ENCODE assay signal across 9 mouse cellular contexts in genomic region chr7:24480121-24480941, GRCm38 (mm10). TPM values are rescaled to one million over a fixed set of nuclear protein-coding genes. Genes with fewer than 3 reads are reported as not detected.
DNase-seq lines count a peak whose midpoint lies in the region; ATAC-seq and TF ChIP-seq lines count a peak whose summit lies in the region.
"Had no signal": no experiment of that assay in that cellular context is flagged by ENCODE, and none has a peak within 500 bp of the region (broad histone marks: within the 10 kb centered on the region; RNA-seq: fewer than 3 reads in every experiment).

No protein-coding gene starts in this region.

- no peak for DNase-seq in heart, postnatal 4 days
- no peak for DNase-seq in embryonic facial prominence, embryonic 10.5 days (ENCODE audit: low spot score)
- no peak for DNase-seq in hindbrain, embryonic 14.5 days (ENCODE audit: low spot score)
- no peak for DNase-seq in embryo, embryonic 10.5 days (ENCODE audit: low spot score)
- DNase-seq in lung, postnatal 14 days = no peak
- no peak for DNase-seq in cerebellum, postnatal 4 days (ENCODE audit: low spot score in 2 of 2)
- DNase-seq: thymus, adult 18-20 months had no signal

- H3K9me3 ChIP-seq in heart, embryonic 15.5 days (replicated peaks) = no peaks in the 10 kb centered on the region
- H3K9me3 ChIP-seq in embryonic facial prominence, embryonic 10.5 days = no peaks in the 10 kb centered on the region
- no peaks in the 10 kb centered on the region for H3K9me3 ChIP-seq in hindbrain, embryonic 14.5 days (ENCODE audit: control insufficient read depth, low read length)

- TF ChIP-seq CTCF in olfactory bulb, adult 2 months (IDR thresholded peaks at IDR 0.05; ENCODE audit: insufficient read depth, low read depth, low read length) = no peak

- TF ChIP-seq POLR2A in olfactory bulb, adult 2 months (IDR thresholded peaks at IDR 0.05; ENCODE audit: insufficient read depth, low read depth, low read length) = no peak

- peaks cover 14% of the 10 kb centered on the region for H3K4me1 ChIP-seq in heart, embryonic 15.5 days (replicated peaks)
- H3K4me1 ChIP-seq in embryonic facial prominence, embryonic 10.5 days = peaks cover 26% of the 10 kb centered on the region
- peaks cover 42% of the 10 kb centered on the region for H3K4me1 ChIP-seq in hindbrain, embryonic 14.5 days (replicated peaks; ENCODE audit: control insufficient read depth, insufficient read depth, low read length)
- peaks cover 20% of the 10 kb centered on the region for H3K4me1 ChIP-seq in olfactory bulb, adult 2 months (ENCODE audit: control insufficient read depth, insufficient read depth, low read length)

- H3K36me3 ChIP-seq in heart, embryonic 15.5 days = no peaks in the 10 kb centered on the region
- no peaks in the 10 kb centered on the region for H3K36me3 ChIP-seq in embryonic facial prominence, embryonic 10.5 days (replicated peaks)
- no peaks in the 10 kb centered on the region for H3K36me3 ChIP-seq in hindbrain, embryonic 14.5 days (replicated peaks; ENCODE audit: control insufficient read depth, insufficient read depth)

- 55% methylated on average over 18 of the region's 18 CpGs for WGBS in heart, embryonic 15.5 days
- 68% methylated on average over 18 of the region's 18 CpGs for WGBS in embryonic facial prominence, embryonic 10.5 days
- 53% methylated on average over 18 of the region's 18 CpGs for WGBS in hindbrain, embryonic 14.5 days
- 32% methylated on average over 18 of the region's 18 CpGs for WGBS in olfactory bulb, adult 2 months

- H3K27me3 ChIP-seq in heart, embryonic 15.5 days = peaks cover 64% of the 10 kb centered on the region
- peaks cover 69% of the 10 kb centered on the region for H3K27me3 ChIP-seq in embryonic facial prominence, embryonic 10.5 days (replicated peaks; ENCODE audit: low read depth, poor library complexity, severe bottlenecking)
- no peaks in the 10 kb centered on the region for H3K27me3 ChIP-seq in hindbrain, embryonic 14.5 days (ENCODE audit: control insufficient read depth, insufficient read depth, low read length)

- peak overlapping the region; percentile 62; the same call in 1 of the 2 replicates for H3K4me3 ChIP-seq in heart, embryonic 15.5 days
- peak overlapping the region; percentile 83; the same call in 1 of the 2 replicates for H3K4me3 ChIP-seq in embryonic facial prominence, embryonic 10.5 days
- H3K4me3 ChIP-seq in hindbrain, embryonic 14.5 days (replicated peaks; ENCODE audit: low read length) = peak overlapping the region; percentile 84
- peak overlapping the region; percentile 64; the same call in 1 of the 2 replicates for H3K4me3 ChIP-seq in olfactory bulb, adult 2 months (ENCODE audit: insufficient read depth, low read depth, low read length)

- H3K9ac ChIP-seq in heart, embryonic 15.5 days = no peak overlapping the region
- H3K9ac ChIP-seq in hindbrain, embryonic 14.5 days = peak overlapping the region; percentile 28; the same call in 1 of the 2 replicates

- H3K4me2 ChIP-seq in heart, embryonic 15.5 days = no peak overlapping the region
- peak overlapping the region; percentile 76 for H3K4me2 ChIP-seq in hindbrain, embryonic 14.5 days (replicated peaks)

- no peak overlapping the region for H3K27ac ChIP-seq in heart, embryonic 15.5 days
- H3K27ac ChIP-seq in embryonic facial prominence, embryonic 10.5 days (replicated peaks) = no peak overlapping the region
- H3K27ac ChIP-seq in hindbrain, embryonic 14.5 days = 0 out of 2 replicates have a peak overlapping the region, but pooled peaks have one; percentile 14
- peak overlapping the region; percentile 21; the same call in 1 of the 2 replicates for H3K27ac ChIP-seq in olfactory bulb, adult 2 months (ENCODE audit: insufficient read depth, low read depth, low read length)

- no peak for ATAC-seq in heart, embryonic 15.5 days (replicated peaks; ENCODE audit: insufficient number of reproducible peaks, insufficient read depth, low FRiP score, low read depth)
- no peak for ATAC-seq in hindbrain, embryonic 14.5 days (ENCODE audit: low FRiP score)

RNA-seq across cellular contexts. Expression of gene Cadm4, which starts 1.5 kb away (rescaled TPM):
- polyA plus RNA-seq in heart, embryonic 15.5 days (2015; fragmentation: Nextera tagmentation; extraction: Ambion mirVana) = 1.3 and 2.0 TPM in 2 replicates
- 10 to 100 TPM; 11.9 to 12.5 TPM for total RNA-seq in heart, postnatal 4 days (2021)
- polyA plus RNA-seq in embryonic facial prominence, embryonic 10.5 days (2016; fragmentation: Nextera tagmentation; extraction: Ambion mirVana) = 5.0 and 5.7 TPM in 2 replicates
- polyA plus RNA-seq in hindbrain, embryonic 14.5 days (2014; fragmentation: Nextera tagmentation; extraction: Ambion mirVana) = 22.7 and 28.3 TPM in 2 replicates
- polyA plus RNA-seq in olfactory bulb, adult 2 months (2012; ENCODE audit: insufficient read depth, insufficient read length, low replicate concordance, missing spikeins) = not detected in 2 replicates

RNA-seq across cellular contexts. Expression of gene Plaur, which starts 18.0 kb away (rescaled TPM):
- polyA plus RNA-seq in heart, embryonic 15.5 days (2015; fragmentation: Nextera tagmentation; extraction: Ambion mirVana) = 8.2 and 9.9 TPM in 2 replicates
- total RNA-seq in heart, postnatal 4 days (2021) = 10 to 100 TPM in 1 of 2 experiments, 1 to 10 TPM in 1; 6.4 to 10.4 TPM
- 1.7 TPM in 2 replicates for polyA plus RNA-seq in embryonic facial prominence, embryonic 10.5 days (2016; fragmentation: Nextera tagmentation; extraction: Ambion mirVana)
- 1.6 and 1.9 TPM in 2 replicates for polyA plus RNA-seq in hindbrain, embryonic 14.5 days (2014; fragmentation: Nextera tagmentation; extraction: Ambion mirVana)
- polyA plus RNA-seq in olfactory bulb, adult 2 months (2012; ENCODE audit: insufficient read depth, insufficient read length, low replicate concordance, missing spikeins) = not detected in 2 replicates

RNA-seq across cellular contexts. Expression of gene Zfp428, which starts 26.5 kb away (rescaled TPM):
- polyA plus RNA-seq in heart, embryonic 15.5 days (2015; fragmentation: Nextera tagmentation; extraction: Ambion mirVana) = 37.5 and 40.8 TPM in 2 replicates
- 10 to 100 TPM; 17.3 to 18.5 TPM for total RNA-seq in heart, postnatal 4 days (2021)
- 100.0 and 110 TPM in 2 replicates for polyA plus RNA-seq in embryonic facial prominence, embryonic 10.5 days (2016; fragmentation: Nextera tagmentation; extraction: Ambion mirVana)
- 181 and 201 TPM in 2 replicates for polyA plus RNA-seq in hindbrain, embryonic 14.5 days (2014; fragmentation: Nextera tagmentation; extraction: Ambion mirVana)
- polyA plus RNA-seq in olfactory bulb, adult 2 months (2012; ENCODE audit: insufficient read depth, insufficient read length, low replicate concordance, missing spikeins) = not detected in 2 replicates

RNA-seq across cellular contexts. Expression of gene Irgc1, which starts 28.2 kb away (rescaled TPM):
- polyA plus RNA-seq in heart, embryonic 15.5 days (2015; fragmentation: Nextera tagmentation; extraction: Ambion mirVana) = not detected in 2 replicates
- not detected for total RNA-seq in heart, postnatal 4 days (2021)
- not detected in 2 replicates for polyA plus RNA-seq in embryonic facial prominence, embryonic 10.5 days (2016; fragmentation: Nextera tagmentation; extraction: Ambion mirVana)
- not detected in 2 replicates for polyA plus RNA-seq in hindbrain, embryonic 14.5 days (2014; fragmentation: Nextera tagmentation; extraction: Ambion mirVana)
- polyA plus RNA-seq in olfactory bulb, adult 2 months (2012; ENCODE audit: insufficient read depth, insufficient read length, low replicate concordance, missing spikeins) = not detected in 2 replicates

RNA-seq across cellular contexts. Expression of gene AC161166.1, which starts 31.9 kb away (rescaled TPM):
- polyA plus RNA-seq in heart, embryonic 15.5 days (2015; fragmentation: Nextera tagmentation; extraction: Ambion mirVana) = 0.25 and 0.29 TPM in 2 replicates
- not detected for total RNA-seq in heart, postnatal 4 days (2021)
- polyA plus RNA-seq in embryonic facial prominence, embryonic 10.5 days (2016; fragmentation: Nextera tagmentation; extraction: Ambion mirVana) = 1.2 TPM in 2 replicates
- polyA plus RNA-seq in hindbrain, embryonic 14.5 days (2014; fragmentation: Nextera tagmentation; extraction: Ambion mirVana) = 0.65 and 0.98 TPM in 2 replicates
- polyA plus RNA-seq in olfactory bulb, adult 2 months (2012; ENCODE audit: insufficient read depth, insufficient read length, low replicate concordance, missing spikeins) = not detected in 2 replicates

Comparison
In these comparisons a context has a peak if more than half of its experiments do, and no peak if none do; other contexts are left out.
1. H3K27ac ChIP-seq: peak in hindbrain, embryonic 14.5 days (single experiment) and olfactory bulb, adult 2 months (single experiment); none in heart, embryonic 15.5 days (single experiment) and embryonic facial prominence, embryonic 10.5 days (single experiment).
2. RNA of gene Zfp428, which starts 26.5 kb away (polyA plus RNA-seq): 181 to 201 TPM in hindbrain, embryonic 14.5 days, 100.0 to 110 TPM in embryonic facial prominence, embryonic 10.5 days and 37.5 to 40.8 TPM in heart, embryonic 15.5 days; not detected in olfactory bulb, adult 2 months; every median in the first group is over 10 times any median in the second.
3. Peak in every context shown above with its lines, with median percentiles within 50 percentile points of each other: H3K4me3 ChIP-seq.